Mouse (Mus musculus) kidney, embryonic 16.5 days (tissue): Measurements from ENCODE around the gene Ddx27. TPM values are rescaled to one million over a fixed set of nuclear protein-coding genes. Genes with fewer than 3 reads are reported as not detected.
A peak's percentile ranks its signal among the peaks of the same experiment; 100 is the strongest.
"Not testable (repeated sequence)": the region's sequence is repeated elsewhere in the genome, so short reads cannot be mapped to it uniquely, and the experiment has no call there.

Experiments used
- ATAC-seq: fragments of 200-750 bp; cut with Nextera tagmentation; 2 replicates; pipeline ENCODE4 v1.8.0; 2017; ENCODE audit warnings: moderate TSS enrichment; ENCODE audit not compliant: low FRiP score, low TSS enrichment
- H3K27ac ChIP-seq: fragments of 300-500 bp; sonication (generic); 2 replicates; pipeline ENCODE4 v1.5.1; 2014; ENCODE audit warnings: low read length
- H3K27me3 ChIP-seq: fragments of 300-500 bp; sonication (generic); 2 replicates; pipeline ENCODE4 v1.6.1; 2014; ENCODE audit warnings: low read length, control low read depth, mixed read lengths; ENCODE audit not compliant: insufficient read depth
- H3K36me3 ChIP-seq: fragments of 300-500 bp; sonication (generic); 2 replicates; pipeline ENCODE4 v1.6.1; 2014; ENCODE audit warnings: low read length, control low read depth, mixed read lengths; ENCODE audit not compliant: insufficient read depth
- H3K4me1 ChIP-seq: fragments of 300-500 bp; sonication (generic); 2 replicates; pipeline ENCODE4 v1.6.1; 2014; ENCODE audit warnings: low read length, control low read depth, mixed read lengths; ENCODE audit not compliant: insufficient read depth
- H3K4me2 ChIP-seq: fragments of 300-500 bp; sonication (generic); replicated peaks from 2 replicates; pipeline ENCODE4 v1.6.1; 2014; ENCODE audit warnings: low read depth, low read length
- H3K4me3 ChIP-seq: fragments of 300-500 bp; sonication (generic); 2 replicates; pipeline ENCODE4 v1.5.1; 2014; ENCODE audit warnings: mild to moderate bottlenecking, low read length
- H3K9ac ChIP-seq: fragments of 300-500 bp; sonication (generic); replicated peaks from 2 replicates; pipeline ENCODE4 v1.6.1; 2014; ENCODE audit warnings: low read length
- H3K9me3 ChIP-seq: fragments of 300-500 bp; sonication (generic); 2 replicates; pipeline ENCODE4 v1.6.1; 2016; ENCODE audit warnings: low read length, control low read depth
- WGBS: fragments of 180-500 bp; shearing (Covaris S2); extraction: QIAGEN DNeasy Blood & Tissue Kit; methylation state at CpG from one replicate; pipeline ENCODE4 v1.1.7; 2014; 5-methylcytosine and 5-hydroxymethylcytosine counted together
- polyA plus RNA-seq: library from polyadenylated mRNA; unstranded; fragments of >200 nt; fragmentation: Nextera tagmentation; extraction: Ambion mirVana; gene quantifications from 2 replicates; pipeline ENCODE4 v1.2.1, GENCODE M21; 2015

Ddx27 gene
- polyA plus RNA-seq, 1 experiment from 2014 or later, result 57.6 TPM

GRCm38 (mm10) chr2:166995021-166995795, 19.8 kb upstream of the Ddx27 start:
- H3K4me3 ChIP-seq, result peak overlapping the region; percentile 96
- peak; percentile 3; the same call in 1 of the 2 replicates for ATAC-seq
- H3K27ac ChIP-seq, result peak overlapping the region; percentile 96
- H3K4me1 ChIP-seq, result peaks cover 41% of the 10 kb centered on the region
- no peaks in the 10 kb centered on the region for H3K9me3 ChIP-seq
- WGBS, result 1% methylated on average over 28 of the region's 28 CpGs
- H3K4me2 ChIP-seq, result peak overlapping the region; percentile 75
- peak overlapping the region; percentile 98 for H3K9ac ChIP-seq
- no peaks in the 10 kb centered on the region for H3K36me3 ChIP-seq
- H3K27me3 ChIP-seq, result no peaks in the 10 kb centered on the region

- no peaks in the 10 kb centered on the region for H3K36me3 ChIP-seq
- WGBS, result under 1% methylated on average over 53 of the region's 88 CpGs
- peak within 1 kb of the TSS; percentile 96 for H3K4me3 ChIP-seq
- H3K4me2 ChIP-seq, result peak within 1 kb of the TSS; percentile 75
- H3K9ac ChIP-seq, result peak within 1 kb of the TSS; percentile 98
- H3K4me1 ChIP-seq, result peaks cover 39% of the 10 kb centered on the region
- peak; percentile 100 for ATAC-seq
- peak within 1 kb of the TSS; percentile 96 for H3K27ac ChIP-seq
- no peaks in the 10 kb centered on the region for H3K9me3 ChIP-seq
- no peaks in the 10 kb centered on the region for H3K27me3 ChIP-seq
Observed at GRCm38 (mm10) chr2:166995796-166996532, 19.0 kb upstream of the Ddx27 start, which contains the start of gene Stau1. Gene Stau1, minus strand, starts transcription at chr2:166996299.

GRCm38 (mm10) chr2:166996533-166996894, 18.5 kb upstream of the Ddx27 start:
- H3K9me3 ChIP-seq, result no peaks in the 10 kb centered on the region
- no peaks in the 10 kb centered on the region for H3K27me3 ChIP-seq
- WGBS, result 40% methylated on average over 8 of the region's 8 CpGs
- H3K4me2 ChIP-seq, result peak overlapping the region; percentile 47
- peak overlapping the region; percentile 96 for H3K4me3 ChIP-seq
- no peaks in the 10 kb centered on the region for H3K36me3 ChIP-seq
- H3K4me1 ChIP-seq, result peaks cover 38% of the 10 kb centered on the region
- ATAC-seq, result peak; percentile 32
- H3K9ac ChIP-seq, result peak overlapping the region; percentile 59
- peak overlapping the region; percentile 51 for H3K27ac ChIP-seq

GRCm38 (mm10) chr2:167001486-167001885, 13.5 kb upstream of the Ddx27 start:
- Histone ChIP-seq H3K27ac (no peak overlapping the region), H3K27me3 (no peaks in the 10 kb centered on the region), H3K9ac (no peak overlapping the region), H3K4me1 (peaks cover 4% of the 10 kb centered on the region; the same call in 1 of the 2 replicates), H3K4me3 (no peak overlapping the region), H3K36me3 (no peaks in the 10 kb centered on the region), H3K4me2 (no peak overlapping the region), H3K9me3 (no peaks in the 10 kb centered on the region)
- WGBS, result 80% methylated on average over 9 of the region's 9 CpGs
- no peak for ATAC-seq

- Histone ChIP-seq H3K4me2 (no peak overlapping the region), H3K4me1 (no peaks in the 10 kb centered on the region), H3K27ac (no peak overlapping the region), H3K4me3 (no peak overlapping the region), H3K9ac (no peak overlapping the region), H3K27me3 (no peaks in the 10 kb centered on the region), H3K36me3 (no peaks in the 10 kb centered on the region), H3K9me3 (no peaks in the 10 kb centered on the region)
- 44% methylated on average over 8 of the region's 8 CpGs for WGBS
- ATAC-seq, result no peak
Observed at GRCm38 (mm10) chr2:167004099-167004854, 10.7 kb upstream of the Ddx27 start.

GRCm38 (mm10) chr2:167006355-167006754, 8.6 kb upstream of the Ddx27 start:
- H3K27me3 ChIP-seq, result no peaks in the 10 kb centered on the region
- no peak overlapping the region for H3K4me3 ChIP-seq
- no peaks in the 10 kb centered on the region for H3K9me3 ChIP-seq
- no peak overlapping the region for H3K27ac ChIP-seq
- H3K36me3 ChIP-seq, result no peaks in the 10 kb centered on the region
- no peak overlapping the region for H3K9ac ChIP-seq
- WGBS, result 90% methylated on average over 2 of the region's 2 CpGs
- no peak overlapping the region for H3K4me2 ChIP-seq
- no peaks in the 10 kb centered on the region for H3K4me1 ChIP-seq
- ATAC-seq, result no peak

DNA sequence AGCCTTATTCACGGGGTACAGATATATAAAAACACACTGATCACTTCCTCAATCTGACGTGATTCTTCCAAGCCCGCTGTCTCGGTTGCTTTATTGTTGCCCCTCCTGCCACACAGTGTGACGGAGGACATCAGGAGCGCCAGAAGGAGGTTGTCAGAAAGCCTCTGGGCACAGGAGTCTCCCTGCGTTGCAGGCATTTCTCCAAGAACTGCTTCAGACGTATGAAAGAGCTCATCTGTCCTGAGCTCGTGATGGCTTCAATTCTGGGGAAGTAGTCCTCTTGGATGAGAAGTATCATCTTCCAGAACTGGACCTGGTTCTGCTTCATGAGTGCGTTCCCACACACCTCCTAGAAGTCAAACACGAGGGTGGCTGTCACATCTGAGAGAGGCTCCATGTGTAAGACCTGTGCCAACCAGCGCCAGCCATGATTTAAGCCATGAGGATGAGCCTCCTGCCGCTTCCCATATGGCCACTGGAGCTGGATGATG, 7.9 kb upstream of the Ddx27 start:
- Histone ChIP-seq H3K36me3 (no peaks in the 10 kb centered on the region), H3K4me1 (no peaks in the 10 kb centered on the region), H3K27me3 (no peaks in the 10 kb centered on the region), H3K4me2 (no peak overlapping the region), H3K9ac (no peak overlapping the region), H3K27ac (no peak overlapping the region), H3K4me3 (no peak overlapping the region), H3K9me3 (no peaks in the 10 kb centered on the region)
- no peak for ATAC-seq
- WGBS, result 69% methylated on average over 13 of the region's 13 CpGs

DNA sequence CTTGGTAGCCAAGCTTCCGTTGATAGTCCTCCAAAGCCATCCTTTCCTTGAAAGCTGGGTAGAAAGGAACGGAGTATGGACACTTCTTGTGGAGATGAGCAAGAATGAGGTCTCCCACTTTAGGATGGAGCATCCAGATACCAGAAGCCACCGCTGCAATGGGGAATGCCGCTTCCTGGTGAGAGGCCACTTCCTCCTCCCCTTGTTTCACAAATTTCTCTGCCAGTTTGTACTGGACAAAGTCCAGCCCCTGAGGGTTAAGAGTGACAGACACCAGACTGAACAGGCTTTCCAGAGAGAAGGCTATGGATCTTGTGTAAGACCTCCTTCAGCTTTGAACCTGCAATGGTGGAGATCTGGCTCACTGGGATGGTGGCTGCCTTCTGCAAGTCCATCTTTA, 7.4 kb upstream of the Ddx27 start:
- H3K4me2 ChIP-seq, ATAC-seq, H3K4me3 ChIP-seq, H3K27ac ChIP-seq, H3K9ac ChIP-seq, H3K27me3 ChIP-seq, H3K36me3 ChIP-seq, H3K9me3 ChIP-seq, H3K4me1 ChIP-seq: not testable (repeated sequence)
- 71% methylated on average over 4 of the region's 4 CpGs for WGBS

- no peak overlapping the region for H3K27ac ChIP-seq
- WGBS, result 80% methylated on average over 4 of the region's 4 CpGs
- H3K4me3 ChIP-seq, result no peak overlapping the region
- H3K4me1 ChIP-seq, result 0 out of 2 replicates have a peak, but pooled peaks cover under 1% of the 10 kb centered on the region
- H3K9ac ChIP-seq, result no peak overlapping the region
- no peaks in the 10 kb centered on the region for H3K27me3 ChIP-seq
- no peak overlapping the region for H3K4me2 ChIP-seq
- no peaks in the 10 kb centered on the region for H3K9me3 ChIP-seq
- H3K36me3 ChIP-seq, result no peaks in the 10 kb centered on the region
- ATAC-seq, result no peak
Observed at GRCm38 (mm10) chr2:167009483-167009882, 5.5 kb upstream of the Ddx27 start.
